Mouse (Mus musculus) midbrain, embryonic 11.5 days (tissue): Measurements from ENCODE around the gene Vmn1r210. TPM values are rescaled to one million over a fixed set of nuclear protein-coding genes. Genes with fewer than 3 reads are reported as not detected.
"Not testable (repeated sequence)": the region's sequence is repeated elsewhere in the genome, so short reads cannot be mapped to it uniquely, and the experiment has no call there.

Experiments
- ATAC-seq: fragments of 200-750 bp; cut with Nextera tagmentation; 2 replicates; pipeline ENCODE4 v1.8.0; 2017; ENCODE audit warnings: moderate TSS enrichment, moderate library complexity; ENCODE audit not compliant: low FRiP score
- DNase-seq: peaks from one replicate; pipeline ENCODE4 v3.0.0; 2015; ENCODE audit warnings: low spot score; ENCODE audit errors: missing footprints
- H3K27ac ChIP-seq: fragments of 300-500 bp; sonication (generic); 2 replicates; pipeline ENCODE4 v1.5.1; 2014; ENCODE audit warnings: low read depth, low read length
- H3K27me3 ChIP-seq: fragments of 300-500 bp; sonication (generic); 2 replicates; pipeline ENCODE4 v1.6.1; 2014; ENCODE audit warnings: mild to moderate bottlenecking, low read length, moderate library complexity, mixed read lengths; ENCODE audit not compliant: control insufficient read depth, insufficient read depth
- H3K36me3 ChIP-seq: fragments of 300-500 bp; sonication (generic); 2 replicates; pipeline ENCODE4 v1.6.1; 2014; ENCODE audit warnings: mild to moderate bottlenecking, low read length, moderate library complexity, mixed read lengths; ENCODE audit not compliant: control insufficient read depth, insufficient read depth
- H3K4me1 ChIP-seq: fragments of 300-500 bp; sonication (generic); 2 replicates; pipeline ENCODE4 v1.6.1; 2014; ENCODE audit warnings: low read length; ENCODE audit not compliant: control insufficient read depth, insufficient read depth
- H3K4me2 ChIP-seq: fragments of 300-500 bp; sonication (generic); 2 replicates; pipeline ENCODE4 v1.6.1; 2014; ENCODE audit warnings: mild to moderate bottlenecking, moderate library complexity
- H3K4me3 ChIP-seq: fragments of 300-500 bp; sonication (generic); 2 replicates; pipeline ENCODE4 v1.5.1; 2014; ENCODE audit warnings: low read depth, low read length
- H3K9ac ChIP-seq: fragments of 300-500 bp; sonication (generic); 2 replicates; pipeline ENCODE4 v1.6.1; 2014; ENCODE audit warnings: low read length
- H3K9me3 ChIP-seq: fragments of 300-500 bp; sonication (generic); 2 replicates; pipeline ENCODE4 v1.6.1; 2016; ENCODE audit warnings: low read length; ENCODE audit not compliant: control insufficient read depth
- WGBS: fragments of 180-500 bp; shearing (Covaris S2); extraction: QIAGEN DNeasy Blood & Tissue Kit; methylation state at CpG from one replicate; pipeline ENCODE4 v1.1.7; 2014; 5-methylcytosine and 5-hydroxymethylcytosine counted together
- polyA plus RNA-seq: library from polyadenylated mRNA; unstranded; fragments of >200 nt; fragmentation: Nextera tagmentation; extraction: Ambion mirVana; gene quantifications from 2 replicates; pipeline ENCODE4 v1.2.1, GENCODE M21; 2014

Gene Vmn1r210
- polyA plus RNA-seq, 1 experiment from 2014 or later = not detected

GRCm38 (mm10) chr13:22788096-22788495, 43.1 kb downstream of the Vmn1r210 start:
- H3K4me2 ChIP-seq, H3K9ac ChIP-seq, H3K27me3 ChIP-seq, DNase-seq, ATAC-seq, H3K4me3 ChIP-seq, H3K4me1 ChIP-seq, H3K27ac ChIP-seq, H3K9me3 ChIP-seq, H3K36me3 ChIP-seq: not testable (repeated sequence)
- 86% methylated on average over 3 of the region's 3 CpGs for WGBS

- not testable (repeated sequence) for H3K9ac ChIP-seq, H3K4me3 ChIP-seq, H3K27ac ChIP-seq, H3K4me2 ChIP-seq, H3K27me3 ChIP-seq, H3K4me1 ChIP-seq, ATAC-seq, H3K36me3 ChIP-seq, DNase-seq, H3K9me3 ChIP-seq
These were observed 47.0 kb downstream of the Vmn1r210 start for GRCm38 (mm10) chr13:22784159-22784558.

GRCm38 (mm10) chr13:22777300-22777699, 53.8 kb downstream of the Vmn1r210 start, which contains the start of gene Vmn1r208:
Gene Vmn1r208, minus strand, starts transcription at chr13:22777400.
- H3K4me2 ChIP-seq, H3K9ac ChIP-seq, H3K27ac ChIP-seq, H3K4me1 ChIP-seq, DNase-seq, H3K4me3 ChIP-seq, H3K9me3 ChIP-seq, H3K36me3 ChIP-seq, ATAC-seq, H3K27me3 ChIP-seq: not testable (repeated sequence)
- no CpG with 5 or more reads among the region's 7 CpGs for WGBS

Other genes with a start within 250 kb of the Vmn1r210 start
- gene Vmn1r205, start 238.3 kb downstream of the Vmn1r210 start, polyA plus RNA-seq = not detected in 2 replicates
- gene Vmn1r206, start 207.1 kb downstream of the Vmn1r210 start, polyA plus RNA-seq = not detected in 2 replicates
- gene Vmn1r207-ps, start 101.7 kb downstream of the Vmn1r210 start, polyA plus RNA-seq = not detected in 2 replicates
- gene Vmn1r208, start 53.9 kb downstream of the Vmn1r210 start, polyA plus RNA-seq = not detected in 2 replicates
- gene Vmn1r209, start 21.7 kb downstream of the Vmn1r210 start, polyA plus RNA-seq = not detected in 2 replicates
- not detected in 2 replicates for gene Vmn1r211, start 26.2 kb upstream of the Vmn1r210 start, polyA plus RNA-seq
- gene Vmn1r212, start 52.9 kb upstream of the Vmn1r210 start, polyA plus RNA-seq = not detected in 2 replicates
- gene Vmn1r213, start 176.3 kb upstream of the Vmn1r210 start, polyA plus RNA-seq = not detected in 2 replicates
- not detected in 2 replicates for gene Vmn1r214, start 199.1 kb upstream of the Vmn1r210 start, polyA plus RNA-seq
- not detected in 2 replicates for gene Vmn1r215, start 236.7 kb upstream of the Vmn1r210 start, polyA plus RNA-seq